Mouse (Mus musculus) layer of hippocampus, adult 11-12 months (tissue): ENCODE measurements around the gene Crlf3.
"Not testable (repeated sequence)": the region's sequence is repeated elsewhere in the genome, so short reads cannot be mapped to it uniquely, and the experiment has no call there.

Experiments
- DNase-seq: peaks from one replicate; pipeline ENCODE4 v3.0.0; 2022; ENCODE audit warnings: low spot score

Crlf3 gene

DNA sequence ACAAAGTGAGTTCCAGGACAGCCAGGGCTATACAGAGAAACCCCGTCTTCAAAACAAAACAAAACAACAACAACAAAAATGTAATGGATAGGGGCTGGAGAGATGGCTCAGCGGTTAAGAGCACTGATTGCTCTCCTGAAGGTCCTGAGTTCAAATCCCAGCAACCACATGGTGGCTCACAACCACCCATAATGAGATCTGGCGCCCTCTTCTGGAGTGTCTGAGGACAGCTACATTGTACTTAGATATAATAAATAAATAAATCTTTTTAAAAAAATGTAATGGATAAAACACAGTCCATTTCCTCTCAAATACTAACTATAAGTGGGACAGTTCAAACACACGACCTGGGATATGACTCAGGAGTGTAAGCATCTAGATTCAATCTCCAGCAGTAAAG, 14.4 kb downstream of the Crlf3 start:
- DNase-seq: not testable (repeated sequence)

DNA sequence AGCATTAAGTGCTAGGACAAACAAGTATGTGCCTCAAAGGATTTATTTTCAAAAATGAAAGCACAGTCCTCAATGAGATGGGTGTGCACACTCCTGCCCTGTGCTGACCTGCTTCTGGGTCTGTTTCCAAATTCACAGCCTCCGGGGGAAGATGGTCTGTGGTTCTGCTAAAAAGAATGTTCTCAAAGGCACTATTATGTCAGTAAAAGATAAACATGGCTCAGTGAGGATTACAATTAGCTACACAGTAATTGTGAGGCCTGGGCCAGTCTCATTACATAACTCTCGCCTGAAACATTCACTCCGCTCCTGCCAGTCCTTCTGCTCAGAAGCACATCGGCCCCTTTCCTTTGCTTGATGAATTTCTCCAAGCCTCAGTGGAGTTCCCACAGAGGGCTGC, 18.6 kb downstream of the Crlf3 start:
- peak; percentile 46 for DNase-seq

DNA sequence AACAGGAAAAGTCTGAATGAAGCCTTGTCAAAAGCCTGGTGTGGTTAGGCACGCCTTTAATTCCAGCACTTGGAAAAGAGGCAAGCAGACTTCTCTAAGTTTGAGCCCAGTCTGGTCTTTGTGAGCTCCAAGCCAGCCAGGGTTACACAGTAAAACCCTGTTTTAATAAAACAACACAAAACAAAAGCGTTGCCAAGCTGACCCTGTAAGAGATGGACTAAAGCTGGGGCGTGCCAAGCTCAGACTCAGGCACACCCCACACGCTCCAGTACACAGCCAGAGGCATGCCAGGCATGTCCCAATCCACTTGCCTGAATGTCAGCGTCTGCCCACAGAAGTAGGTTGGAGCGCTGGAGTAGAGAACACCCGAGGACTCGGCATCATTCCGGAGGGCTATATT, 24.6 kb downstream of the Crlf3 start:
- DNase-seq: no peak

DNA sequence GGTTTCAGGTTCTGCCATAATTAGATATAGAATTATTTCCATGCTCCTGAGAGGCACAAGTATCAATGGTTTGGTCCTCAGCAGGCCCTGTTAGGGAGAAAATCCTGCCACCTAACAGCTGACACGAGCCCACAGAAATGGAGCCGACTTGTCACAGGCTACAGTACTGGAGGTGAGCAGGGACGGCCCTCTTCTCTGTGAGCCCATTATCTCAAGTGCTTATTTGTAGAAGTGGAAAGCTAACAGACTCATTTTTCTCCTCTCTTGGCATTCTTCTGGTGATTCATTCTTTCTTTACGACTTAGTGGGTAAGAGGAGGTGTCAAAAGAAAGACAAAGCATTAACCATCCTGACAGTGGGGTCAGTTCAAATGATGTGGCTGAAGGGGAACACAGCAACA, 26.1 kb downstream of the Crlf3 start:
- no peak for DNase-seq

DNA sequence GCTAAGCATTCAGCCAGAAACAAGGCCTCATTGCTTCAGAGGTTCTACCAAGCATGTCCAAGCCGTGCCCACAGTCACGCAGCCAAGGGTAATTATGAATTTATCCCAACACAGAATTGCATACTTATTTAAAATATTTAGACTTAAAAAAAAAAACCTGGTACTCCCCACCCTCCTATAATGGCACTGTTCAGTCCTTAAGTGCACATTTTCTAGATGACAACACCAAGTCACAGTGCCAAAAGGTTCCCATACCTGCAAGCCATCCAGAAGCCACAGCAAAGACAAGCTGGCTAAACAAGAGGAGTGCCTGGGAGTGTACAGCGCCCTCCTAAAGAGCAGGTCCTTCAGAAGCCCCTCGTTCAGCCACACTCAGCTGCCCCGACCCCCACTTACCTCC, 27.6 kb downstream of the Crlf3 start:
- no peak for DNase-seq

DNA sequence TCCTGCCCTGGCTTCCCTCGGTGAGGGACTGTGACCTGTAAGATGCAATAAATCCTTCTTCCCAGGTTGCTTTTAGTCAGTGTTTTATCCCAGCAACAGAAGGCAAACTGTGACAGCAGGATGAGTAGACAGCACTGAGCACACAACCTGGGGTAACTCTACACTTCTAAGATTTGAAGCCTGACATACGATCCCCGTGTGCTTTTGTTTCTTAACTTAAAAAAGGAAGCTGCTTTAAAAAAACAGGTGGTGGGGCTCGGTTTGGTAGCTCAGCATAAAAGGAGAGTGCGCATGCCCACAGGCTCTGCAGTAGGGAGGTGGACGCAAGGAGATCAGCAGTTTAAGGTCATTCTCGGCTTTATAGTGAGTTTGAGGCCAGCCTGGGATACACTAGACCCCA, 28.3 kb downstream of the Crlf3 start:
- no peak for DNase-seq

DNA sequence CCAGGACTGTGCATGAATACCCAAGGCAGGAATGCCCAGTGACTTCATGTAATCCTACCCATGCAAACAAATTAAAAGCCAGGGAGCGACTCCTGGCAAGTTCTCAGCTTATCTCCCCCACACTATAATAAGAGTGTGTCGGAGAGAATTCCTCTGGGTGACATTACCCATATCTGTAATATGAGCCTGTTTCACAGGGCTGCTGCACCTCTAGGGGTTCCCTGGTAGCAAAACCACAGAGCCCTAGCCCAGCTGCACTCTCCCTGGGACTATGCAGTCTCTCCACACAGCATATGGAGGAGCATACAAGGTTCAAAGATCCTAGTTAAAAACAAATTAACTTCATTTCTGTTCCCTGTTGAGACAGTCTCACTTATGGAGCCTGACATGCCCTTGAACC, 30.7 kb downstream of the Crlf3 start:
- DNase-seq: no peak

DNA sequence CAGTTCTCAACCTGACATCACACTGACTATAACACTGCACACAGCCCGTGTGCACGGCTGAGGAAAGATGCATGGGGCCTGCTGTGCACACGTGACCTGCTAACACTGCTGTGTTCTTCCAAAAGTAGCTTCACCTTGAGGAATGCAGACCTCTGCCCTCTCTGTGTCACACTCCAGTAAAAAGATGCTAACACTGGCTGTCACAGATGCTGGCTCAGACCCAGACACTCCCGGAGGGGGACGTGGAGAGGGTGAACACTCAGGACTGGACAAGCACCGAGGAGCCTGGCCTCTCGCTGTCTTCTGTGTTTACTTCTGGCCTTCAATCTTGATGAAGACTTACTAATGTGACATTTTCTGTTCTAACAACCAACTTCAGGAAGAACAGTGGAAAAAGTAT, 33.9 kb downstream of the Crlf3 start:
- DNase-seq: no peak

DNA sequence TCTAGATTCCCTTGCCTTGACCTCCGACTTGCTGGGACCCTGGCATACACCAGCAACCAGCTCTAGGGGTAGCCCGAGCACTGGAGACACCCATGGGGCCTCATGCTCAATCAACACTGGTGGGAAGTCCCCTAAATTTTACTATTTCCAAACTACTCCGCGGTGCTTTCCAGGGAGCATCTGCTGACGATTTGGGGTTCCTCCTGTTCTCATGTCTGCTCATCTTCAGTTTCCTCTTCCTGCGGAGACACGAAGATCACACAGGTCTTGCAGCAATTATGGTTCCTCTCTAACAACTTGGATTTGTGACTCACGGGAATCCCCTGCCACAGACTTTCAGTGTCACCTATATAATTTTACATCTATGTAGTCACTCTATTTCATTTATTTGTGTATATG, 37.4 kb downstream of the Crlf3 start:
- DNase-seq: no peak

DNA sequence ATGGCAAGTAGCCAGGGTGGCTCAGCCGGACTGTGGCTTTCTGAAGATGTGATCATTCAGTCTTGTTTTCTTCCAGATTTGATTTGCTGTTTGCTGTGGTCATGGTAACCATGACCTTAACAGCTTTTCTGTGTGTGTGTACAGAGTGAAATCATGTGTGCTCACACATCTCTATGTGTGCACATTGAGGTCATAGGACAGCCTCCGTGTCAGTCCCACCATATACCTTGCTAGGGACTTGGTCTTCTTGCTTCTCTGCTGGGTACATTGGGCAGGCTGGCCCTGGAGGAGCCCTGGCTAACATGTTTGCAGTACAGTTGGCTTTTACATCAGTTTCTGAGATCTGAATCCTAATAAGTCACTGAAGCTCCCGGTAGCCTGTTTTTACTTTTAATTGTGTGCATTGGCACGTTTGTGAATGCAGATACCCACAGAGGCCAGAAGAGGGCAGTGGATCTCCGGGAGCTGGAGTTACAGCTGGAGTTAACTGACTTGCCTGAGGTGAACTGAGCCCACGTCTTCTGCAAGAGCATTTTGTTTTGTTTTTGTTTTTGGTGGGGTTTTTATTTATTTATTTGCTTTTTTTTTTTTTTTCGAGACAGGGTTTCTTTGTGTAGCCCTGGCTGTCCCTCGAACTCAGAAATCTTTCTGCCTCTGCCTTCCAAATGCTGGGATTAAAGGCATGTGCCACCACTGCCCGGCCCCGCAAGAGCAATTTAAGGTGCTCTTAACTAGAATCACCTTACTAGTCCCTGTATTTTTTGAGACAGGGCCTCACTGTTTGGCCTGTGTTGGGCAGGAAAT, 38.0 kb downstream of the Crlf3 start:
- peak; percentile 47 for DNase-seq

DNA sequence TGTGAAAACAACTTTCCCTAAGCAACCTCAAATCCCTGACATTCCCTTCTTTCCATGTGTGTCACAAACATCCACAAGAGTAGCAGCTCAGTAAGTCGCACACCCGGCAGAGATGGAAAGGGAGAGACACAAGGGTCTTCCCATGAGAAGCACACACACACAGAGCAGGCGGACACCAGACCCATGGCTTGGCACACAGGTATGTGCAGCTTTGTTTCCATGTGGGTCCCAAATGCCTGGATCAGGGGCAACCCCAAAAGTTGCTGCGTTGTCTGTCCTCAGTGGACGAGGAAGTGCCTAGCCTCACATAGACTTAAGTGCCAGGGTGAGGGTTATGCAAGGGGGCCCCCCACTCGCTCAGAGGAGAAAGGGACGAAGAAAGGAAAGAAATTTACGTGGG, 43.3 kb downstream of the Crlf3 start:
- no peak for DNase-seq

DNA sequence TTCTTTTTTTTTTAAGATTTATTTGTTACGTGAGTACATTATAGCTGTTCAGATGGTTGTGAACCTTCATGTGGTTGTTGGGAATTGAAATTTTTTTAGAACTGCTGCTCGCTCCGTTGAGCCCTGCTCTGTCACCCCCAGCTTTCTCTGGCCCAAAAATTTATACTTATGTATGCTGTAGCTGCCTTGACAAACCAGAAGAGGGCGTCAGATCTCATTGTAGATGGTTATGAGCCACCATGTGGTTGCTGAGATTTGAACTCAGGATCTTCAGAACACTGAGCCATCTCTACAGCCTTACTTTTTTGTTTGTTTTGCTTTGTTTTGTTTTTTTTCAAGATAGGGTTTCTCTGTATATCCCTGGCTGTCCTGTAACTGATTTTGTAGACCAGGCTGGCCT, 59.5 kb downstream of the Crlf3 start:
- DNase-seq: no peak

DNA sequence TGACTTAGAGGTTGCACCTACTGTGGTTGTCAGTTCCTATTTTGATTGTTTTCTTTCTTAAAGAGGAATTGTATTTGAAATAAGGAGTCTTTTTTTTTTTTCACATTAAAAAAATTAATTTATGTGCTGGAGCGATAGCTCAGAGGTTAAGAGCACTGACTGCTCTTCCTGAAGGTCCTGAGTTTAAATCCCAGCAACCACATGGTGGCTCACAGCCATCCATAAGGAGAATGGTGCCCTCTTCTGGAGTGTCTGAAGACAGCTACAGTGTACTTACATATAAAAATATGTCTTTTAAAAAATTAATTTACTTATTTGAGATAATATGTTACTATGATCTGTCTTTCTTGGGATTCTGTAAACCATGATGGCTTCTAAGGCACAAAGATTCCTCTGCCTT, 61.0 kb downstream of the Crlf3 start:
- no peak for DNase-seq

DNA sequence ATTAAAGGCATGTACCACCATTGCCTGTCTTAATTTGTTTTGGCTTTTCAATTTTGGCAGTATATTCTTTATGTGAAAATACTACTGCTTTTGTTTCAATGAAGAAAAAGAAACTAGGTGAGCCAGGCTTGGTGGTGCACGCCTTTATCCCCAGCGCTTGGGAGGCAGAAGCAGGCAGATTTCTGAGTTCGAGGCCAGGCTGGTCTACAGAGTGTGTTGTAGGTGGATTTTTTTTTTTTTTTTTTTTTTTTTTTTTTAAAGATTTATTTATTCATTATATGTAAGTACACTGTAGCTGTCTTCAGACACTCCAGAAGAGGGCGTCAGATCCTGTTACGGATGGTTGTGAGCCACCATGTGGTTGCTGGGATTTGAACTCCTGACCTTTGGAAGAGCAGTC, 64.3 kb downstream of the Crlf3 start:
- DNase-seq: not testable (repeated sequence)
